Mouse (Mus musculus) forebrain, embryonic 11.5 days (tissue): ENCODE measurements around the gene Spesp1. TPM values are rescaled to one million over a fixed set of nuclear protein-coding genes. Genes with fewer than 3 reads are reported as not detected.

Experiments used
- microRNA-seq: library from miRNA; unstranded; fragments of <30 nt; microRNA quantifications from one replicate; pipeline ENCODE4, GENCODE M21; 2016; ENCODE audit not compliant: insufficient number of aligned reads
- polyA plus RNA-seq: library from polyadenylated mRNA; unstranded; fragments of >200 nt; fragmentation: Nextera tagmentation; extraction: Ambion mirVana; gene quantifications from 2 replicates; pipeline ENCODE4 v1.2.1, GENCODE M21; 2014

Gene Spesp1
- polyA plus RNA-seq, 1 experiment from 2014 or later: not detected

Small RNA genes lying within 50 kb of the gene (microRNA-seq; reads per million reads assigned to microRNA genes)
- not detected for gene Gm25603

Other genes starting within 250 kb of the Spesp1 start
- 18.4 and 19.5 TPM in 2 replicates for gene Glce, start 159.6 kb downstream of the Spesp1 start, polyA plus RNA-seq
- 145 and 184 TPM in 2 replicates for gene Anp32a, start 59.1 kb upstream of the Spesp1 start, polyA plus RNA-seq